Mouse (Mus musculus) midbrain, postnatal 0 days (tissue): ENCODE data around the gene Rbl1. TPM values are rescaled to one million over a fixed set of nuclear protein-coding genes. Genes with fewer than 3 reads are reported as not detected.
"Not testable (repeated sequence)": the region's sequence is repeated elsewhere in the genome, so short reads cannot be mapped to it uniquely, and the experiment has no call there.

ENCODE experiments used
- ATAC-seq: fragments of 200-750 bp; cut with Nextera tagmentation; 2 replicates; pipeline ENCODE4 v1.8.0; 2017; ENCODE audit warnings: moderate number of reproducible peaks, mild to moderate bottlenecking, moderate TSS enrichment, moderate library complexity; ENCODE audit not compliant: low FRiP score
- DNase-seq: peaks from one replicate; pipeline ENCODE4 v3.0.0-alpha.2; 2015; ENCODE audit warnings: low spot score
- H3K27ac ChIP-seq: fragments of 300-500 bp; sonication (generic); 2 replicates; pipeline ENCODE4 v1.5.1; 2014; ENCODE audit warnings: low read depth, mild to moderate bottlenecking, low read length, mixed read lengths
- H3K27me3 ChIP-seq: fragments of 300-500 bp; sonication (generic); 2 replicates; pipeline ENCODE4 v1.6.1; 2014; ENCODE audit warnings: low read length, control low read depth, mixed read lengths; ENCODE audit not compliant: insufficient read depth
- H3K36me3 ChIP-seq: fragments of 300-500 bp; sonication (generic); 2 replicates; pipeline ENCODE4 v1.6.1; 2014; ENCODE audit warnings: low read length, control low read depth, mixed read lengths; ENCODE audit not compliant: insufficient read depth
- H3K4me1 ChIP-seq: fragments of 300-500 bp; sonication (generic); 2 replicates; pipeline ENCODE4 v1.6.1; 2014; ENCODE audit warnings: mild to moderate bottlenecking, control low read depth, antibody characterized with exemption, low read length, mixed read lengths; ENCODE audit not compliant: insufficient read depth
- H3K4me2 ChIP-seq: fragments of 300-500 bp; sonication (generic); 2 replicates; pipeline ENCODE4 v1.6.1; 2014; ENCODE audit warnings: low read depth, mild to moderate bottlenecking, low read length, mixed read lengths; ENCODE audit not compliant: poor library complexity, severe bottlenecking
- H3K4me3 ChIP-seq: fragments of 300-500 bp; sonication (generic); 2 replicates; pipeline ENCODE4 v1.5.1; 2014; ENCODE audit warnings: low read depth, mild to moderate bottlenecking, low read length, moderate library complexity
- H3K9ac ChIP-seq: fragments of 300-500 bp; sonication (generic); replicated peaks from 2 replicates; pipeline ENCODE4 v1.6.1; 2014; ENCODE audit warnings: mild to moderate bottlenecking, low read length, moderate library complexity, mixed read lengths; ENCODE audit not compliant: poor library complexity, severe bottlenecking
- H3K9me3 ChIP-seq: fragments of 300-500 bp; sonication (generic); 2 replicates; pipeline ENCODE4 v1.6.1; 2016; ENCODE audit warnings: low read length, control low read depth
- CTCF ChIP-seq: IDR thresholded peaks from 2 replicates; pipeline ENCODE4 v1.5.1; 2016; ENCODE audit warnings: antibody characterized with exemption, mild to moderate bottlenecking
- WGBS: fragments of 180-500 bp; shearing (Covaris S2); extraction: QIAGEN DNeasy Blood & Tissue Kit; methylation state at CpG from one replicate; pipeline ENCODE4 v1.1.7; 2014; 5-methylcytosine and 5-hydroxymethylcytosine counted together
- polyA plus RNA-seq: library from polyadenylated mRNA; unstranded; fragments of >200 nt; fragmentation: Nextera tagmentation; extraction: Ambion mirVana; gene quantifications from 2 replicates; pipeline ENCODE4 v1.2.1, GENCODE M21; 2015
- total RNA-seq: library from RNA; depleted of rRNA; stranded (reverse); fragments of >200 nt; gene quantifications from 2 replicates; pipeline ENCODE4 v1.2.3, GENCODE M21; 2014

Gene Rbl1
- total and polyA plus RNA-seq, 2 experiments from 2014 or later = 3.8 to 8.0 TPM

- Histone ChIP-seq H3K27ac (no peak overlapping the region), H3K36me3 (peaks cover 9% of the 10 kb centered on the region), H3K4me1 (no peaks in the 10 kb centered on the region), H3K27me3 (no peaks in the 10 kb centered on the region), H3K4me2 (no peak overlapping the region), H3K9ac (no peak overlapping the region), H3K9me3 (no peaks in the 10 kb centered on the region), H3K4me3 (no peak overlapping the region)
- TF ChIP-seq CTCF = no peak
- DNase-seq (no peak), ATAC-seq (no peak)
- 77% methylated on average over 5 of the region's 5 CpGs for WGBS
Measured at GRCm38 (mm10) chr2:157174416-157174815, 29.9 kb downstream of the Rbl1 start.

GRCm38 (mm10) chr2:157173555-157173954 is 30.8 kb downstream of the Rbl1 start:
- ATAC-seq (no peak), DNase-seq (no peak)
- H3K4me1 ChIP-seq = no peaks in the 10 kb centered on the region
- 96% methylated on average over 6 of the region's 6 CpGs for WGBS
- no peaks in the 10 kb centered on the region for H3K9me3 ChIP-seq
- H3K36me3 ChIP-seq = peaks cover 9% of the 10 kb centered on the region
- no peaks in the 10 kb centered on the region for H3K27me3 ChIP-seq
- no peak overlapping the region for H3K27ac ChIP-seq
- H3K4me2 ChIP-seq = no peak overlapping the region
- TF ChIP-seq CTCF = no peak
- no peak overlapping the region for H3K9ac ChIP-seq
- no peak overlapping the region for H3K4me3 ChIP-seq

DNA sequence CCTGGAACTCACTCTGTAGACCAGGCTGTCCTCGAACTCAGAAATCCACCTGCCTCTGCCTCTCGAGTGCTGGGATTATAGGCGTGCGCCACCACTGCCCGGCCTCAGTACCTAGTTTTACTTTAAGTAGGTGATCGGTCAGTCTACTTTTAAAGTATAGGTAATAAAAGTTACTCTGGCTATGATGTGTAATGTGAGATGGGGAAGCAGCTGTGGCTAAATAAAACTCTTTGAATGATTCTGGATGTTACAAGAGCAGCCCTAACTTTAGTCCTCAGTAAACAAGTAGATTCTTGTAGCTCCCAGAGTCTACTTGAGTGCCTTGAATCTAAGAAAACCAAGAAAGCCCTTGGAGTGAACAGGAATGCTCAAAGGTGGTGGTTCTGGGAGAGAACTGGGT is 31.4 kb downstream of the Rbl1 start:
- no peak for ATAC-seq
- no peaks in the 10 kb centered on the region for H3K4me1 ChIP-seq
- 96% methylated on average over 6 of the region's 6 CpGs for WGBS

GRCm38 (mm10) chr2:157170626-157171025 is 33.7 kb downstream of the Rbl1 start:
- TF ChIP-seq CTCF = no peak
- no peak for DNase-seq
- Histone ChIP-seq H3K9me3 (no peaks in the 10 kb centered on the region), H3K4me3 (no peak overlapping the region), H3K4me2 (no peak overlapping the region), H3K9ac (no peak overlapping the region), H3K4me1 (no peaks in the 10 kb centered on the region), H3K36me3 (peaks cover 6% of the 10 kb centered on the region; the same call in 1 of the 2 replicates), H3K27ac (peak overlapping the region; percentile 57; the same call in 1 of the 2 replicates), H3K27me3 (no peaks in the 10 kb centered on the region)
- 23% methylated on average over 6 of the region's 6 CpGs for WGBS
- ATAC-seq = no peak

More for the DNA sequence above, 31.4 kb downstream of the Rbl1 start:
- Histone ChIP-seq H3K9ac (no peak overlapping the region), H3K27ac (no peak overlapping the region), H3K36me3 (peaks cover 9% of the 10 kb centered on the region), H3K4me2 (no peak overlapping the region), H3K27me3 (no peaks in the 10 kb centered on the region), H3K9me3 (no peaks in the 10 kb centered on the region), H3K4me3 (no peak overlapping the region)
- no peak for TF ChIP-seq CTCF
- no peak for DNase-seq

GRCm38 (mm10) chr2:157170166-157170565 is 34.2 kb downstream of the Rbl1 start:
- no peak overlapping the region for H3K4me2 ChIP-seq
- no peaks in the 10 kb centered on the region for H3K9me3 ChIP-seq
- no peaks in the 10 kb centered on the region for H3K27me3 ChIP-seq
- H3K4me3 ChIP-seq = no peak overlapping the region
- DNase-seq (peak; percentile 62), ATAC-seq (peak; percentile 75; the same call in 1 of the 2 replicates)
- H3K27ac ChIP-seq = peak overlapping the region; percentile 57
- no peaks in the 10 kb centered on the region for H3K4me1 ChIP-seq
- H3K36me3 ChIP-seq = peaks cover 6% of the 10 kb centered on the region; the same call in 1 of the 2 replicates
- H3K9ac ChIP-seq = no peak overlapping the region
- no peak for TF ChIP-seq CTCF
- 9% methylated on average over 5 of the region's 5 CpGs for WGBS

DNA sequence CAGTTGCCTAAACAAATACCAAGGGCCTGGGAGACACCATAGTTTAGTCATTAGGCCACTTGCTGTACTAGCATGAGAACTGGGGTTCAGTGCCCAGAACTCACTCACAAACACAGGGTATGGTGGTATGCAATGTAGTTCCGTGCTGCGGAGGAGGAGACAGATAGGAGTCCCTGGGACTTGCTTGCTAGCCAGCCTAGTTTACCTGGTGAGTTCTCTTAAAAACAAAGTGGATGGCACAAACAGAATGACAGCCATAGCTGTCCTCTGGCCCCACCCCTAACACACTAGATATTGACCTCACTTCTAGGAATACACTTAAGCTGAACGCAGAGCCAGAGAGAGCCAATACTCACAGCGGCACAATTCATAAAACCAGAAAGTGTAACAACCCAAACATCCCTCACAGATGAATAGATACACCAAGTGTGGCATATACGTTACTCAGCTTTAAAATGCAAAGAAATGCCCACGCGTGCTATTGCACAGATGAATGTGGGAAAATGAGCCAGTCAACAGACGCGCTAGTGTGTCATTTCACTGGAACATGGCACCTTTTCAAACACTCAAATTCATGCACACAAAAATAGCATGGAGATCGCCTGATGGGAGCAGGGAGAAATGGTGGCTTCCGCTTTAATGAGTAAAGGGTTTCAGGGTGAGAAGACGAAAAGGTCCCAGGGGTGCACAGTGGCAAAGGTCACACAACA is 37.8 kb downstream of the Rbl1 start:
- Histone ChIP-seq H3K4me1 (no peaks in the 10 kb centered on the region), H3K4me2 (no peak overlapping the region), H3K27me3 (no peaks in the 10 kb centered on the region), H3K9me3 (no peaks in the 10 kb centered on the region), H3K27ac (no peak overlapping the region), H3K4me3 (no peak overlapping the region), H3K9ac (no peak overlapping the region), H3K36me3 (peaks cover 2% of the 10 kb centered on the region; the same call in 1 of the 2 replicates)
- no peak for TF ChIP-seq CTCF
- ATAC-seq = no peak
- no peak for DNase-seq
- 95% methylated on average over 12 of the region's 12 CpGs for WGBS

DNA sequence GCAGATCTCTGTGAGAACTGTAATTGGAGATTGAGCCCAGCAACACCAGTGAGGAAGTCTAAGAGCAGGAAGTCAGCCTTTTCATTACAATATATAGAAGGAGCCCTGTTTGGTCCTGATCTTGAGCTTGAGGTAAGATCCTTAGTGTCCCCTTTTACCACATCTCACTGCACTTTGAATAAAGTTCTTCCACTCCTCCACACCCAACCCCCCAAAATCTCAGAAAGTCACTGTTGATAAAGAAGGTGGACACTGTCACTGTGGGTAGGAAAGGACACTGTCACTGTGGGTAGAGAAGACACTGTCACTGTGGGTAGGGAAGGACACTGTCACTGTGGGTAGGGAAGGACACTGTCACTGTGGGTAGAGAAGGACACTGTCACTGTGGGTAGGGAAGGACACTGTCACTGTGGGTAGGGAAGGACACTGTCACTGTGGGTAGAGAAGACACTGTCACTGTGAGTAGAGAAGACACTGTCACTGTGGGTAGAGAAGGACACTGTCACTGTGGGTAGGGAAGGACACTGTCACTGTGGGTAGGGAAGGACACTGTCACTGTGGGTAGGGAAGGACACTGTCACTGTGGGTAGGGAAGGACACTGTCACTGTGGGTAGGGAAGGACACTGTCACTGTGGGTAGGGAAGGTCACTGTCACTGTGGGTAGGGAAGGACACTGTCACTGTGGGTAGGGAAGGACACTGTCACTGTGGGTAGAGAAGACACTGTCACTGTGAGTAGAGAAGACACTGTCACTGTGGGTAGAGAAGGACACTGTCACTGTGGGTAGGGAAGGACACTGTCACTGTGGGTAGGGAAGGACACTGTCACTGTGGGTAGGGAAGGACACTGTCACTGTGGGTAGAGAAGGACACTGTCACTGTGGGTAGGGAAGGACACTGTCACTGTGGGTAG is 38.8 kb downstream of the Rbl1 start:
- not testable (repeated sequence) for H3K4me3 ChIP-seq, H3K4me1 ChIP-seq, H3K9me3 ChIP-seq, H3K4me2 ChIP-seq, H3K27me3 ChIP-seq, H3K27ac ChIP-seq, ATAC-seq, H3K9ac ChIP-seq, DNase-seq, H3K36me3 ChIP-seq
